Mouse (Mus musculus) right cerebral cortex, postnatal 10 days (tissue): Measurements from ENCODE around the gene 0610030E20Rik.
A peak's percentile ranks its signal among the peaks of the same experiment; 100 is the strongest.

Experiments
- DNase-seq, 2 experiments: peaks; one replicate each; pipeline ENCODE4 v3.0.0; 2021; ENCODE audit warnings: low spot score in 2 of 2

Gene 0610030E20Rik

GRCm38 (mm10) chr6:72347166-72347941 is at the start of gene 0610030E20Rik:
TSS of gene 0610030E20Rik (plus strand) at chr6:72347317.
- peak; percentile 83 for DNase-seq

DNA sequence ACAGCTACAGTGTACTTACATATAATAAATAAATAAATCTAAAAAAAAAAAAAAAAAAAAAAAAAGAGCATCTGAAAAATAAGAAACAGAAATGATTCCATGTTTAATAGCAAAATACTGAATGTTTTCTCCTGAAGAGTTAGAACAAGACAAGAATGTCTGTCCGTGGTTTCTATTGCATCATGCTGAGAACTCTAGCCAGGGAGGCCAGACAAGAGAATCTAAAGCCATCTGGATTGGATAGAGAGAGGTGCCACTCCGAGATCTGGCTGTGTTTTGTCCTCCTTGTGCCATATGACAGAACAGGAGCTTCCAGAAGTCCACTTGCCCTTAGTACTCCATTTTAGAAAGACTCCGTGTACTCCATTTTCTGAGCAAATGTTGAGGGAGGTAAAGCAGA is 49.3 kb upstream of the 0610030E20Rik start:
- no peak for DNase-seq

DNA sequence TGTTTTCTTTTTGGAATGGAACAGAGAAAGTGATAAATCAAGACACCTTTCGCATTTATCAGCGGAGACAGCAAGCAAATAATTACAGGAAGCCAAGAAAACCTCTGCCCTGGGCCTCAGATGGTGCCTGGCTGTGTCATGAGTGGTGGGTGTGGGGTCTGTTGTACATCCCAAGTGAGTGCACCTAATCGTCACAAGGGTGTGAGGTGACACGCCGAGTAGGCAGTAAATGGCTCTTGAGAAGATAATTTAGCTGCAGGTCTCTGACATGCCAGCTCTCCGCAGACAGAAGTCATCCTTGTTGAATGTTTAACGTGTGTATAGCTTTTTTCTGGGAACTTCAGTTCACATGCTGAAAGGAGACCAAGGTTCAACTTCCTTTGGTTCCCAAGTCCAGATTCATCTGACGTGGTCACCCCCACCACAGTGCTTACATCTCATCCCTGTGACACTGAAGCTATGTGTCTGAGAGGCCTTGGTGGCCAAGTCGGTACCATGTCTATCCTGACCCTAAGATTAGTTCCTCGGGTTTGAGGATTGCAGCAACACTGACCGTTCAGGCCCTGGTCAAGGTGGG is 44.7 kb upstream of the 0610030E20Rik start:
- no peak for DNase-seq

GRCm38 (mm10) chr6:72303510-72303909 is 43.6 kb upstream of the 0610030E20Rik start:
- DNase-seq: no peak

- no peak for DNase-seq
Observed at GRCm38 (mm10) chr6:72312198-72312597, 34.9 kb upstream of the 0610030E20Rik start.

DNA sequence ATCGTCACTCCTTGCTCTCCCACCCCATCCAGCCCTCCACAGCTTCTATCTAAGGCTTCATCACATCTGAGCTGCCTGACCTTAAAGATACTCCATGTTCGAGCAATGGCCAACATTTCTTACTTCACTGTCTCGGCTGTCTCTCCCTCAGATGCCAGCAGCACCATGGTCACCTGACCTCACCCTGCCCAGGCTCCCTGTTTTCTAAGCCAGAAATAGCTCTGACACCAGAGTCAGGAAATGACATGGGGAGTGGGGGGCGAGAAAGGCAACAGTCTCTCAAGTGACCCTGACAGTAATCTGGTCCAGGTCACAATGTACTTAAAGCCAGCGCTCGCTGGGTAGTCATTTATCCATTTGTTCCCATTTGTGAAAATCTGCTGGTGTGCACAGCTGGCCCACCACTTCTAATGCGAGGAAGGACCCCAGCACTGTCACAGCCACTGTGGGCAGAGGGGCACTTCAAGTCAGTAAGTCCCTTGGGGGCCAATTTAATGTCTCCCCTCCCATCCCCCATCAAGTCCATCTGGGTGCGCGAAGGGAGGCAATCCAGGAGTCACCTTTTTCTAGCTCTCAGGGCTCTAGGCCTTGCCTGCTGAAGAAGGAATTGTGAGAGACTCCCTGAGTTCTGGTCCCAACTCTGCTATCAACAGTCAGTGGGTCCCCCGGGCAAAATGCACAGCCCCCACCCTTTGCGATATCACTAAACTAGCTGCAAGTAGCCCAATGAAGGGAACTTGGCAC is 33.8 kb upstream of the 0610030E20Rik start:
- DNase-seq: no peak

- peak in 1 of 2 experiments; percentile 8 for DNase-seq
Observed at GRCm38 (mm10) chr6:72315384-72315783, 31.7 kb upstream of the 0610030E20Rik start.

DNA sequence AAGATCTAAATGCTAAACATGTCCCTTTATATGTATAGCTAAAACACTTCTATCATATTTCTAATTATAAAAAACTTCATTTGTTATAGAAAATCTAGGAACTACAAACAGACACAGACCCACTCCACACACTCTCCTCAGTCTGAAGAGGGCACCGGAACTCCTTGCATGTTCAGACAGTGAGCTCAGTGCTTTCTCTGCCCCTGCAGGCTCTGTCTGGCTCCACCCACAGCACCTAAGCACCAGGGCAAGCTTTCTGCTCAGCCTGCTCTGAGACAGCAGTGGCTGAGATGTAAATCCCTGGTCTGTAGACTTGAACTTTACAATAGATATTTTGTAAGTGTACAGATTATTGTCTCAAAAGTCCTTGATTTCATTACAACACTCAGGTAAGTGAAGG is 31.1 kb upstream of the 0610030E20Rik start:
- DNase-seq: no peak

DNA sequence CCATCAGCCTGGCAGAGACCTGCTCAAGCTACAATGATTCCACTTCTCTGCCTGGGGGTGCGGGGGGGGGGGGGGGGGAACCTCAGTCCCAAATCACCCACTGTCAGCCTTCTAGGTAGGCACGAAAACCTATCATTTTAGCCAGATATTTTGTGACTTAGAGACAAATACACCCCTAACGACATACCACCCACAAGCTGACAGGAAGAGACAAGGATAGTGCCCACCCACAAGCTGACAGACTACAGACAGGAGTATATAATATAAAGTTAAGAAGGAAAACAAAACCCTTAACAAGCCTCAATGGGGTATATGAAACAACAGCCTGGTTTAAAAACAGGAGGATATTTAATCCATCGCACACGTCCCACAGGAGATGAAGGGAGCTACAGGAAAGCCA is 28.7 kb upstream of the 0610030E20Rik start:
- DNase-seq: no peak

GRCm38 (mm10) chr6:72319019-72319418 is 28.1 kb upstream of the 0610030E20Rik start:
- peak; percentile 51 to 62 for DNase-seq

DNA sequence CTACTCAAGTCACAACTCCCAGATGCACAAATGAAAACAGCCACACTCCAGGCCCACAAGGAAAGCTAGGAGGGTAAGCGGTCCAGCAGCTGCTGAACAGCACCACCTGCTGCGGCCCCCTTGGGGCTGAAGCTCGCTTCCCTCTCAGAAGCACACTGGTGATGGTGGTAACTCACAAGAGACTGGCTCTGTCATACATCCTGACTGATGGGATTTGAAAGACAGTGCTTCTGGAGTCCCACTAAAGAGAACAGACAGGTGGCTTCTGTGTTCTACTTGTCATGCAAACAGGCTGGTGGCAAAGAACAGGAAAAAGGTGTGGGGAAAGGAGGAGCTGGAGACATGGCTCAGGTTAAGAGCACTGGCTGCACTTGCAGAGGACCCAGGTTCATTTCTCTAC is 24.2 kb upstream of the 0610030E20Rik start:
- no peak for DNase-seq

- no peak for DNase-seq
Observed at GRCm38 (mm10) chr6:72323786-72324508, 23.2 kb upstream of the 0610030E20Rik start.

GRCm38 (mm10) chr6:72326274-72326673 is 20.8 kb upstream of the 0610030E20Rik start:
- peak; percentile 50 to 59 for DNase-seq

- no peak for DNase-seq
Observed at GRCm38 (mm10) chr6:72329019-72329418, 18.1 kb upstream of the 0610030E20Rik start.

DNA sequence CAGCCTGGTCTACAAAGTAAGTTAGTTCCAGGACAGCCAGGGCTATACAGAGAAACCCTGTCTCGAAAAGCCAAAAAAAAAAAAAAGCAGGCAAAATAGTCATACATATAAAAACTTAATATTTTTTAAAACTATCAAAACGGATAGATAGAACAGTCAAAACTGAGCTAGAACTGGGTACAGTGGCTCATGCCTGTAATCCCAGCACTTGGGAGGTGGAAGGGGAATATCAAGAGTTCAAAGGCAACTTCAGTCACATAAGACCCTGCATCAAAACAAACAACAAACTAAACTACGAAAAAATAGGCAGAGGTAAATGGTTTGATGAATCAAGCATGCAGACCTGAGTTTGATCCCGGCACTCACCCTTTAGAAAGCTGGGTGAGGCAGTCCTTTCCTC is 17.0 kb upstream of the 0610030E20Rik start:
- DNase-seq: no peak

GRCm38 (mm10) chr6:72333111-72333510 is 14.0 kb upstream of the 0610030E20Rik start:
- DNase-seq: no peak

DNA sequence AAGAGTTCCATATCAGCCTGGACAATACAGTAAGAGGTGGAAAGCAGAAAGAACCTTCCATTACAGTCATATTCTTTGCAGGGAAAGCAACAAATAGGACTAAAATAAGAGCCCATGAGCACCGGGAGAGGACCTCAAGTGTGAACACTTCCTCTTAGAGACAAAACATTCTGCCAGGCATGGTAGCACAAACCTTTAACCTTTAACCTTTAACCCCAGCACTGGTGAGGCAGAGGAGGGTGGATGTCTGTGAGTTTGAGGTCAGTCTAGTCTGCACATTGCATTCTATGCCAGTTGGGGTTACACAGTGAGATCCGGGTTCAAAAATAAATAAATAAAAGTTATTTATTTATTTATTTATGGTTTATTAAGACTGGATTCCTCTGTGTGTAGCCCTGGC is 6.6 kb upstream of the 0610030E20Rik start:
- DNase-seq: no peak

- no peak for DNase-seq
Observed at GRCm38 (mm10) chr6:72344396-72345073, 2.6 kb upstream of the 0610030E20Rik start.

GRCm38 (mm10) chr6:72345074-72345567 is 2.0 kb upstream of the 0610030E20Rik start, which contains the start of gene Usp39:
TSS of gene Usp39 (minus strand) at chr6:72345184.
- peak; percentile 97 to 98 for DNase-seq

DNA sequence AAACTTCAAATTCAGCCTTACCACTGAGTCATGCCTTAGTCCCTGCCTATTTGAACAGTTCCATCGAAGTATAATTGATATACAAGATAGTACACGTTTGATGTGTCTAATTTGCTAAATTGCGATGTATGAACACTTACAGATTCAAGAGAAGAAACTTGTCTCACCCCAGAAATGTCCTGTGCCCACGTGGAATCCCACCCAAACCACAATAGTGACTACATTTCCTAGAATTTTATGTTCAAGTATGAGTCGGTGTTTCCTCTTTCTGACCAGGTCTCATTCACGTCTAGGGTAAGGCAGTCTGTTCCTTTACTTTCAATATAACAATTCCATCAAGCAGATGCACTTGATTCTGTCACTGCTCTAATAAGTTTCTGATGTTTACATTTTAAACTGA is 1.5 kb upstream of the 0610030E20Rik start:
- DNase-seq: no peak

DNA sequence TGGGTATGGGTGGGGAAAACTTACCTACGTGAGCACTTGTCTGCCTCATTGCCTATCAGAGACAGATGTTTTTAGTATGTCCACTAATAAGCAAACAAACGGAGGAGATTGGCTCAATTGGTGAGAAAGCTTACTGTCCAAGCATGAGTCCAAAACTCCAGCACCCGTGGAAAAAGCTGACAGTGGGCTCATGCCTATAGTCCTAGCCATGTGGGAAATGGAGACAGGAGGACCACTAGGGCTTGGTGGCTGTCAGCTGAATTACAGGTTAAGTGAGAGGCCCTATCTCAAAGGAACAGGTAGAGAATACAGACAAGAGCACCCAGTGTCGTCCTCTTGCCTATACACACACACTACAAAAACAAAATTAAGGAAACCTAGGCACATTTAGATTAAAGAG is 856 bp upstream of the 0610030E20Rik start:
- no peak for DNase-seq
